Mouse (Mus musculus) layer of hippocampus, adult 18-20 months (tissue): ENCODE data around the gene Akr7a5. TPM values are rescaled to one million over a fixed set of nuclear protein-coding genes. Genes with fewer than 3 reads are reported as not detected.
A peak's percentile ranks its signal among the peaks of the same experiment; 100 is the strongest.

Experiments used
- DNase-seq, 2 experiments: peaks; one replicate each; pipeline ENCODE4 v3.0.0; 2022; ENCODE audit warnings: low spot score in 2 of 2
- microRNA-seq, 2 experiments: library from miRNA; unstranded; fragments of <30 nt; microRNA quantifications; one replicate each; pipeline ENCODE4 v1.2.0; 2021
- total RNA-seq, 2 experiments: library from RNA; stranded (reverse); gene quantifications; 2 replicates each; pipeline ENCODE4 v1.2.3; 2021

Gene Akr7a5
- total RNA-seq, 2 experiments from 2014 or later, result 31.4 to 32.1 TPM

- peak; percentile 82 to 89 for DNase-seq
Observed at GRCm38 (mm10) chr4:139351931-139352711, 41.6 kb downstream of the Akr7a5 start, which contains the start of the genes Mrto4, Emc1 and Ubr4. Mrto4 (minus strand) TSS chr4:139352576. Emc1 (plus strand) TSS chr4:139352587. Ubr4 (plus strand) TSS chr4:139352609.

- DNase-seq, result no peak
Observed at GRCm38 (mm10) chr4:139352832-139353231, 42.3 kb downstream of the Akr7a5 start.

GRCm38 (mm10) chr4:139357211-139357610, 46.7 kb downstream of the Akr7a5 start:
- DNase-seq, result no peak

GRCm38 (mm10) chr4:139360761-139361548, 50.4 kb downstream of the Akr7a5 start:
- no peak for DNase-seq

- no peak for DNase-seq
Observed at GRCm38 (mm10) chr4:139367336-139367735, 56.8 kb downstream of the Akr7a5 start.

Small RNAs within 50 kb of the gene (microRNA-seq; reads per million reads assigned to microRNA genes)
- 0 reads per million in 2 experiments for gene Gm24245
- gene Gm25732, result 0 to 0.20 reads per million in 2 experiments

Other genes starting within 250 kb of the Akr7a5 start
- gene Htr6, start 235.2 kb upstream of the Akr7a5 start, total RNA-seq, result 1 to 10 TPM; 6.5 to 7.6 TPM
- 10 to 100 TPM; 80.3 to 92.2 TPM for gene Nbl1, start 217.8 kb upstream of the Akr7a5 start, total RNA-seq
- 100 to 1,000 TPM; 189 to 193 TPM for gene Minos1, start 179.6 kb upstream of the Akr7a5 start, total RNA-seq
- gene Capzb, start 117.8 kb upstream of the Akr7a5 start, total RNA-seq, result 100 to 1,000 TPM; 400 to 403 TPM
- gene Pqlc2, start within 50 bp of the Akr7a5 start, total RNA-seq, result 10 to 100 TPM; 12.9 to 14.2 TPM
- gene Mrto4, start 41.8 kb downstream of the Akr7a5 start, total RNA-seq, result 10 to 100 TPM; 44.0 to 45.9 TPM
- gene Emc1, start 41.8 kb downstream of the Akr7a5 start, total RNA-seq, result 10 to 100 TPM; 87.2 to 93.6 TPM
- gene Ubr4, start 41.9 kb downstream of the Akr7a5 start, total RNA-seq, result 100 to 1,000 TPM; 162 to 164 TPM
- 10 to 100 TPM; 18.6 to 19.2 TPM for gene Iffo2, start 219.8 kb downstream of the Akr7a5 start, total RNA-seq